In genomic region chr16:67347561-67347960, GRCm38 (mm10) we compare ENCODE assay signal across 13 mouse cellular contexts.
"Had no signal": no experiment of that assay in that cellular context is flagged by ENCODE, and none has a peak within 500 bp of the region (broad histone marks: within the 10 kb centered on the region; RNA-seq: fewer than 3 reads in every experiment).

No protein-coding gene starts in this region.

- DNase-seq: liver, postnatal 0 days; lung, adult 2 months; lung, postnatal 14 days; lung, postnatal 36 days; right cerebral cortex, postnatal 25 days; right cerebral cortex, postnatal 4 days; spleen, adult 18-20 months; thymus, adult 18-20 months; thymus, postnatal 14 days; thymus, postnatal 36 days had no signal

- ATAC-seq: liver, postnatal 0 days; lung, postnatal 0 days; midbrain, embryonic 13.5 days; midbrain, embryonic 15.5 days had no signal
